Mouse (Mus musculus): ENCODE data around the gene Tns1.
"Not testable (repeated sequence)": the region's sequence is repeated elsewhere in the genome, so short reads cannot be mapped to it uniquely, and the experiment has no call there.

GRCm38 (mm10) chr1:74159613-74160012 lies 35.4 kb upstream of the Tns1 start:
- not testable (repeated sequence) for TF ChIP-seq CTCF (IDR thresholded peaks at IDR 0.05; ENCODE audit: control insufficient read depth, insufficient read depth, insufficient read length); FOSL1 (IDR thresholded peaks at IDR 0.05; ENCODE audit: insufficient read depth, low read length, poor library complexity, severe bottlenecking); MAX (IDR thresholded peaks at IDR 0.05)

Data from C2C12 (cell line).